Mouse (Mus musculus): ENCODE measurements around the gene Syt1. TPM values are rescaled to one million over a fixed set of nuclear protein-coding genes. Genes with fewer than 3 reads are reported as not detected.

Syt1 gene
- polyA plus RNA-seq, 1 experiment from 2014 or later = 0.33 TPM

DNA sequence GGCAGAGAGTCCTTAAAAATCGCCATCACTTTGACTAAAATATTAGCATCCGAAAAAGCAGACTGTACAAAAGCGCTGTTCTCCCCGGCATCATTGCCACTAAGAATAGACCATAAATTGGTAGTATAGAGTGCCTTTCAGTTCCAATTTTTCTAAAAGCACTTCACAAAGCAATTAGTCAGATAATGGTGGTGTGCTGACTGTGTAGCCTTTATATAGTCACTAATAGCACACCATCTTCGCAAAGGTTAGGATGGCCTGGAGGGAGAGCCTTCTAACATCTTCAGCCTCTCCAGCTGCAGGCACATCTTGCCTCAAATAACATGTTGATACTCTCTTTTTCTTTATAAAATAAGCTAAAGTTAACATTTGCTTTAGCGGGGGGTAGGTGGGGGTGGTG lies 138.4 kb downstream of the Syt1 start:
- Histone ChIP-seq H3K4me1 (replicated peaks; ENCODE audit: insufficient read depth, low read length) (no peaks in the 10 kb centered on the region), H3K4me3 (replicated peaks; ENCODE audit: low read depth, low read length) (no peak overlapping the region), H3K36me3 (ENCODE audit: insufficient read depth, low read length) (no peaks in the 10 kb centered on the region), H3K9ac (ENCODE audit: low read depth, low read length) (no peak overlapping the region), H3K4me2 (ENCODE audit: low read length) (no peak overlapping the region), H3K27ac (no peak overlapping the region), H3K27me3 (ENCODE audit: insufficient read depth, low read length) (no peaks in the 10 kb centered on the region), H3K9me3 (replicated peaks; ENCODE audit: low read length) (no peaks in the 10 kb centered on the region)
- ATAC-seq (replicated peaks; ENCODE audit: low FRiP score, low read depth) (no peak), DNase-seq (ENCODE audit: low spot score) (no peak)
- WGBS = 95% methylated on average over 6 of the region's 6 CpGs
- no peak for TF ChIP-seq CTCF (IDR thresholded peaks at IDR 0.05; ENCODE audit: low read depth)

- DNase-seq (ENCODE audit: low spot score) = no peak
- WGBS = 60% methylated on average over 4 of the region's 4 CpGs
Observed at GRCm38 (mm10) chr10:108870586-108870985, 140.2 kb downstream of the Syt1 start.

DNA sequence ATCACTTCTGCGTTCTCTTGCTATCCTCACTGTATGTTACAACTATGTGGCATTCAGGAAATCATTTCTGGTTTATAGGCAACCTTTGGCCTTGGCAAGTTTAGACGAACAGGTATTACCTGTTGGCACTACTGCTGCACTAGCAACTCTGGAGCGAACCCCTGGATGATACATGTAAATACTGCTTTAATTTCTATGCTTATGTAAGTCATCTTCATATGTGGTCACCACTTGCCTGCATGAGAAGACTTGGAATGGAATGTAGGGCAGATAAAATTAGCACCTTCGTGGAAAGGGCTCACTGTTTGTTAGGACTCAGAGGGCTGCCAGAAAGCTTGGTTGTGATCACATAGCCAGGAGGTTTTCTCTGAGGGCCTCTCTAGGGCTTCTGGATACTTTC lies 142.6 kb downstream of the Syt1 start:
- H3K4me2 ChIP-seq (ENCODE audit: low read length) = no peak overlapping the region
- ATAC-seq (replicated peaks; ENCODE audit: low FRiP score, low read depth) (no peak), DNase-seq (ENCODE audit: low spot score) (no peak)
- no peak for TF ChIP-seq CTCF (IDR thresholded peaks at IDR 0.05; ENCODE audit: low read depth)
- H3K4me3 ChIP-seq (replicated peaks; ENCODE audit: low read depth, low read length) = no peak overlapping the region
- no peaks in the 10 kb centered on the region for H3K9me3 ChIP-seq (replicated peaks; ENCODE audit: low read length)
- 81% methylated on average over 4 of the region's 4 CpGs for WGBS
- H3K27ac ChIP-seq = no peak overlapping the region
- no peaks in the 10 kb centered on the region for H3K4me1 ChIP-seq (replicated peaks; ENCODE audit: insufficient read depth, low read length)
- H3K27me3 ChIP-seq (ENCODE audit: insufficient read depth, low read length) = no peaks in the 10 kb centered on the region
- no peaks in the 10 kb centered on the region for H3K36me3 ChIP-seq (ENCODE audit: insufficient read depth, low read length)
- H3K9ac ChIP-seq (ENCODE audit: low read depth, low read length) = no peak overlapping the region

More at GRCm38 (mm10) chr10:108870586-108870985, 140.2 kb downstream of the Syt1 start:
- no peak overlapping the region for H3K9ac ChIP-seq (ENCODE audit: low read depth, low read length)
- no peaks in the 10 kb centered on the region for H3K9me3 ChIP-seq (replicated peaks; ENCODE audit: low read length)
- no peaks in the 10 kb centered on the region for H3K36me3 ChIP-seq (ENCODE audit: insufficient read depth, low read length)
- TF ChIP-seq CTCF (IDR thresholded peaks at IDR 0.05; ENCODE audit: low read depth) = no peak
- no peak overlapping the region for H3K4me3 ChIP-seq (replicated peaks; ENCODE audit: low read depth, low read length)
- H3K4me1 ChIP-seq (replicated peaks; ENCODE audit: insufficient read depth, low read length) = no peaks in the 10 kb centered on the region
- H3K27ac ChIP-seq = no peak overlapping the region
- ATAC-seq (replicated peaks; ENCODE audit: low FRiP score, low read depth) = no peak
- H3K27me3 ChIP-seq (ENCODE audit: insufficient read depth, low read length) = no peaks in the 10 kb centered on the region
- no peak overlapping the region for H3K4me2 ChIP-seq (ENCODE audit: low read length)

- DNase-seq (ENCODE audit: low spot score) (no peak), ATAC-seq (replicated peaks; ENCODE audit: low FRiP score, low read depth) (no peak)
- WGBS = 53% methylated on average over 6 of the region's 6 CpGs
- no peaks in the 10 kb centered on the region for H3K36me3 ChIP-seq (ENCODE audit: insufficient read depth, low read length)
- H3K9me3 ChIP-seq (replicated peaks; ENCODE audit: low read length) = no peaks in the 10 kb centered on the region
- H3K27me3 ChIP-seq (ENCODE audit: insufficient read depth, low read length) = no peaks in the 10 kb centered on the region
- H3K9ac ChIP-seq (ENCODE audit: low read depth, low read length) = no peak overlapping the region
- H3K4me1 ChIP-seq (replicated peaks; ENCODE audit: insufficient read depth, low read length) = no peaks in the 10 kb centered on the region
- H3K27ac ChIP-seq = no peak overlapping the region
- TF ChIP-seq CTCF (IDR thresholded peaks at IDR 0.05; ENCODE audit: low read depth) = no peak
- H3K4me2 ChIP-seq (ENCODE audit: low read length) = no peak overlapping the region
- no peak overlapping the region for H3K4me3 ChIP-seq (replicated peaks; ENCODE audit: low read depth, low read length)
Observed at GRCm38 (mm10) chr10:108867202-108867601, 143.6 kb downstream of the Syt1 start.

GRCm38 (mm10) chr10:108865586-108865985 lies 145.2 kb downstream of the Syt1 start:
- no peak overlapping the region for H3K4me3 ChIP-seq (replicated peaks; ENCODE audit: low read depth, low read length)
- DNase-seq (ENCODE audit: low spot score) (no peak), ATAC-seq (replicated peaks; ENCODE audit: low FRiP score, low read depth) (no peak)
- H3K27me3 ChIP-seq (ENCODE audit: insufficient read depth, low read length) = no peaks in the 10 kb centered on the region
- TF ChIP-seq CTCF (IDR thresholded peaks at IDR 0.05; ENCODE audit: low read depth) = no peak
- no peaks in the 10 kb centered on the region for H3K4me1 ChIP-seq (replicated peaks; ENCODE audit: insufficient read depth, low read length)
- no peaks in the 10 kb centered on the region for H3K9me3 ChIP-seq (replicated peaks; ENCODE audit: low read length)
- no peak overlapping the region for H3K27ac ChIP-seq
- H3K36me3 ChIP-seq (ENCODE audit: insufficient read depth, low read length) = no peaks in the 10 kb centered on the region
- no peak overlapping the region for H3K9ac ChIP-seq (ENCODE audit: low read depth, low read length)
- H3K4me2 ChIP-seq (ENCODE audit: low read length) = no peak overlapping the region
- 91% methylated on average over 4 of the region's 4 CpGs for WGBS

DNA sequence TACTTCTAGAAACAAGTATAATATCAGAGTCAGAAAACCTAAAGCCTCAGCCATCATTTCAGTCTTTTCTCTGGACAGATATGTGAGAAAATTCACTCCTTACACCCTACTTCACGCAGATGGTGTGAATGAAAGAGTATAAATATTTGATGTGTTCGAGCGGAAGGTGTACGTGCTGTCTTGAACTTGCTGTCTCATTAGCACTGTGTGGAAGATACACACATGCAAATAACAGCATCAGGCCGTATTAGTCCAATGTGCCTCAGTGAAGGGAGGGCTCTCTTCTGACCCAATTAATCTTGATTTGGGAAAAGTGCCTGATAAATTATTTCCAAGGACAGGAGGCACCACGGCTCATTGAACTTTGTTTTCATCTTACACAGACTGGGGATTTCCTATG lies 154.8 kb downstream of the Syt1 start:
- H3K27ac ChIP-seq = no peak overlapping the region
- no peak overlapping the region for H3K9ac ChIP-seq (ENCODE audit: low read depth, low read length)
- H3K4me1 ChIP-seq (replicated peaks; ENCODE audit: insufficient read depth, low read length) = no peaks in the 10 kb centered on the region
- no peaks in the 10 kb centered on the region for H3K9me3 ChIP-seq (replicated peaks; ENCODE audit: low read length)
- DNase-seq (ENCODE audit: low spot score) (no peak), ATAC-seq (replicated peaks; ENCODE audit: low FRiP score, low read depth) (no peak)
- H3K27me3 ChIP-seq (ENCODE audit: insufficient read depth, low read length) = no peaks in the 10 kb centered on the region
- no peak overlapping the region for H3K4me2 ChIP-seq (ENCODE audit: low read length)
- no peak for TF ChIP-seq CTCF (IDR thresholded peaks at IDR 0.05; ENCODE audit: low read depth)
- no peak overlapping the region for H3K4me3 ChIP-seq (replicated peaks; ENCODE audit: low read depth, low read length)
- WGBS = 69% methylated on average over 6 of the region's 6 CpGs
- H3K36me3 ChIP-seq (ENCODE audit: insufficient read depth, low read length) = no peaks in the 10 kb centered on the region

GRCm38 (mm10) chr10:108852757-108853156 lies 158.0 kb downstream of the Syt1 start:
- no peak for TF ChIP-seq CTCF (IDR thresholded peaks at IDR 0.05; ENCODE audit: low read depth)
- 48% methylated on average over 4 of the region's 4 CpGs for WGBS

More at GRCm38 (mm10) chr10:108852757-108853156, 158.0 kb downstream of the Syt1 start:
- Histone ChIP-seq H3K36me3 (ENCODE audit: insufficient read depth, low read length) (no peaks in the 10 kb centered on the region), H3K4me3 (replicated peaks; ENCODE audit: low read depth, low read length) (no peak overlapping the region), H3K27me3 (ENCODE audit: insufficient read depth, low read length) (no peaks in the 10 kb centered on the region), H3K9me3 (replicated peaks; ENCODE audit: low read length) (no peaks in the 10 kb centered on the region), H3K9ac (ENCODE audit: low read depth, low read length) (no peak overlapping the region), H3K4me1 (replicated peaks; ENCODE audit: insufficient read depth, low read length) (no peaks in the 10 kb centered on the region), H3K27ac (no peak overlapping the region), H3K4me2 (ENCODE audit: low read length) (no peak overlapping the region)
- no peak for ATAC-seq (replicated peaks; ENCODE audit: low FRiP score, low read depth)
- no peak for DNase-seq (ENCODE audit: low spot score)

Measured in kidney, postnatal 0 days (tissue).